Mouse (Mus musculus): ENCODE measurements around the gene Spata9.

DNA sequence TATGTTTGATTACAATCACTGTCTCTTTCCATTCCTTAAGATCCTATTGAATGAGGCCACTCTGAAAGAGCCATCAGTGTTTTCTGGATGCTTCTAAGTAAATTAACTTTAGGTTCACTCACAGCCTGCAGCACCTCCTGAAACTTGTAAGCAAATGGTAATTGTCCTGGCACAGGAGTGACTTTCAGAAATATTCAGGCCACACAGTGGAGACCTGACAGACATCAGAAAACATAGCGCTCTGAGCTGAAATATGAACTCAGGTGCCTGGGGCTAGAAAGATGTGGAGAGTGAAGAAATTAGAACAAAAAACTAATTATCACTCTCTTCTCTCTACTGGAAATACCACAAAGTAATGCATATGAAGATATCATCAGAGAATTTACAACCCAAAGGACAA is 33.7 kb upstream of the Spata9 start:
- TF ChIP-seq FLI1 (IDR thresholded peaks at IDR 0.05; ENCODE audit: low read length) (no peak), GATA1 (IDR thresholded peaks at IDR 0.05; ENCODE audit: borderline replicate concordance, low read length) (no peak)

Data from megakaryocyte, embryonic 14.5 days (primary cell).